Mouse (Mus musculus) adrenal gland (tissue): ENCODE measurements around the gene Nrap.

Source experiments
- intact Hi-C: fragments of 180-260 bp; cut with DNase I; formaldehyde crosslinking; loops from one replicate; pipeline ENCODE4 v1.15.1; 2025

The Nrap gene

GRCm38 (mm10) chr19:56396669-56397621 is 7.1 kb upstream of the Nrap start, which contains the start of gene Casp7:
TSS of gene Casp7 (plus strand) at chr19:56397129.
- intact Hi-C loops, result no loop called here

- intact Hi-C loops, result no loop called here
Observed at GRCm38 (mm10) chr19:56396227-56396626, 6.4 kb upstream of the Nrap start.

- intact Hi-C loops, result no loop called here
Observed at GRCm38 (mm10) chr19:56395183-56395935, 5.5 kb upstream of the Nrap start.

- intact Hi-C loops, result no loop called here
Observed at GRCm38 (mm10) chr19:56393311-56393866, 3.6 kb upstream of the Nrap start.

- intact Hi-C loops, result no loop called here
Observed at GRCm38 (mm10) chr19:56391307-56392046, 1.6 kb upstream of the Nrap start.

- intact Hi-C loops, result no loop called here
Observed at GRCm38 (mm10) chr19:56389176-56389575, 661 bp downstream of the Nrap start.

GRCm38 (mm10) chr19:56387726-56388302 is 2.0 kb downstream of the Nrap start:
- intact Hi-C loops, result no loop called here

GRCm38 (mm10) chr19:56386095-56386494 is 3.7 kb downstream of the Nrap start:
- intact Hi-C loops, result no loop called here

- intact Hi-C loops, result no loop called here
Observed at GRCm38 (mm10) chr19:56385546-56385945, 4.3 kb downstream of the Nrap start.

GRCm38 (mm10) chr19:56381407-56381806 is 8.4 kb downstream of the Nrap start:
- intact Hi-C loops, result no loop called here

GRCm38 (mm10) chr19:56380341-56380740 is 9.5 kb downstream of the Nrap start:
- intact Hi-C loops, result no loop called here

- intact Hi-C loops, result no loop called here
Observed at GRCm38 (mm10) chr19:56378554-56379172, 11.2 kb downstream of the Nrap start.

GRCm38 (mm10) chr19:56378007-56378406 is 11.8 kb downstream of the Nrap start:
- intact Hi-C loops, result no loop called here

- intact Hi-C loops, result no loop called here
Observed at GRCm38 (mm10) chr19:56374011-56374410, 15.8 kb downstream of the Nrap start.

- intact Hi-C loops, result no loop called here
Observed at GRCm38 (mm10) chr19:56373246-56373645, 16.6 kb downstream of the Nrap start.

GRCm38 (mm10) chr19:56372226-56372625 is 17.6 kb downstream of the Nrap start:
- intact Hi-C loops, result no loop called here

- intact Hi-C loops, result no loop called here
Observed at GRCm38 (mm10) chr19:56370389-56371150, 19.3 kb downstream of the Nrap start.

- intact Hi-C loops, result no loop called here
Observed at GRCm38 (mm10) chr19:56368912-56369311, 20.9 kb downstream of the Nrap start.

GRCm38 (mm10) chr19:56367778-56368177 is 22.1 kb downstream of the Nrap start:
- intact Hi-C loops, result no loop called here

- intact Hi-C loops, result no loop called here
Observed at GRCm38 (mm10) chr19:56366625-56367024, 23.2 kb downstream of the Nrap start.
